10 mouse cellular contexts compared by ENCODE assay signal in genomic region chr14:103629639-103630364, GRCm38 (mm10). TPM values are rescaled to one million over a fixed set of nuclear protein-coding genes. Genes with fewer than 3 reads are reported as not detected.
"Had no signal": no experiment of that assay in that cellular context is flagged by ENCODE, and none has a peak within 500 bp of the region (broad histone marks: within the 10 kb centered on the region; RNA-seq: fewer than 3 reads in every experiment).

No protein-coding gene starts in this region.

- H3K36me3 ChIP-seq: limb, embryonic 13.5 days; midbrain, embryonic 10.5 days; neural tube, embryonic 15.5 days had no signal

- H3K9me3 ChIP-seq: limb, embryonic 13.5 days; neural tube, embryonic 15.5 days had no signal

- H3K4me2 ChIP-seq: limb, embryonic 13.5 days; neural tube, embryonic 15.5 days had no signal

- H3K27me3 ChIP-seq: limb, embryonic 13.5 days; neural tube, embryonic 15.5 days had no signal

- DNase-seq: kidney, adult 18-20 months; kidney, postnatal 10 days; lung, adult 18-20 months; midbrain, embryonic 14.5 days had no signal

- H3K4me1 ChIP-seq: limb, embryonic 13.5 days; midbrain, embryonic 10.5 days; neural tube, embryonic 15.5 days had no signal

- H3K9ac ChIP-seq: limb, embryonic 13.5 days; liver, embryonic 14.5 days; neural tube, embryonic 15.5 days had no signal

- H3K27ac ChIP-seq: layer of hippocampus, adult 2 months; limb, embryonic 13.5 days; liver, embryonic 14.5 days; midbrain, embryonic 10.5 days; neural tube, embryonic 15.5 days had no signal

- H3K4me3 ChIP-seq: layer of hippocampus, adult 2 months; limb, embryonic 13.5 days; midbrain, embryonic 10.5 days; myocyte; neural tube, embryonic 15.5 days had no signal

RNA-seq across cellular contexts. Expression of gene Slain1, which starts 20.2 kb away (rescaled TPM):
- polyA plus RNA-seq: myocyte had no signal
